Mouse (Mus musculus): ENCODE results near the gene Gm11213.

Gene Gm11213

GRCm38 (mm10) chr4:63604945-63605344, at the start of gene Gm11213:
TSS of gene Gm11213 (minus strand) at chr4:63605261.
- no peak for DNase-seq (ENCODE audit: low read depth, low spot score)

- no peak for DNase-seq (ENCODE audit: low read depth, low spot score)
Observed at GRCm38 (mm10) chr4:63654381-63654780, 49.3 kb upstream of the Gm11213 start.

GRCm38 (mm10) chr4:63643956-63644726, 39.1 kb upstream of the Gm11213 start:
- no peak for DNase-seq (ENCODE audit: low read depth, low spot score)

- DNase-seq (ENCODE audit: low read depth, low spot score) = no peak
Observed at GRCm38 (mm10) chr4:63639842-63640241, 34.8 kb upstream of the Gm11213 start.

- DNase-seq (ENCODE audit: low read depth, low spot score) = no peak
Observed at GRCm38 (mm10) chr4:63638603-63639002, 33.5 kb upstream of the Gm11213 start.

- DNase-seq (ENCODE audit: low read depth, low spot score) = no peak
Observed at GRCm38 (mm10) chr4:63633181-63633580, 28.1 kb upstream of the Gm11213 start.

- no peak for DNase-seq (ENCODE audit: low read depth, low spot score)
Observed at GRCm38 (mm10) chr4:63627111-63627510, 22.1 kb upstream of the Gm11213 start.

- DNase-seq (ENCODE audit: low read depth, low spot score) = no peak
Observed at GRCm38 (mm10) chr4:63625563-63626080, 20.6 kb upstream of the Gm11213 start.

GRCm38 (mm10) chr4:63622378-63622835, 17.3 kb upstream of the Gm11213 start, which contains the start of gene Tex48:
TSS of gene Tex48 (minus strand) at chr4:63622428.
- DNase-seq (ENCODE audit: low read depth, low spot score) = no peak

- DNase-seq (ENCODE audit: low read depth, low spot score) = no peak
Observed at GRCm38 (mm10) chr4:63621861-63622260, 16.8 kb upstream of the Gm11213 start.

- DNase-seq (ENCODE audit: low read depth, low spot score) = no peak
Observed at GRCm38 (mm10) chr4:63608391-63608790, 3.3 kb upstream of the Gm11213 start.

GRCm38 (mm10) chr4:63605968-63606367, 907 bp upstream of the Gm11213 start:
- DNase-seq (ENCODE audit: low read depth, low spot score) = no peak

- no peak for DNase-seq (ENCODE audit: low read depth, low spot score)
Observed at GRCm38 (mm10) chr4:63605545-63605944, 484 bp upstream of the Gm11213 start.

GRCm38 (mm10) chr4:63601263-63601662, 3.8 kb downstream of the Gm11213 start:
- no peak for DNase-seq (ENCODE audit: low read depth, low spot score)

GRCm38 (mm10) chr4:63600786-63601185, 4.3 kb downstream of the Gm11213 start:
- DNase-seq (ENCODE audit: low read depth, low spot score) = no peak

GRCm38 (mm10) chr4:63596010-63596409, 9.1 kb downstream of the Gm11213 start:
- no peak for DNase-seq (ENCODE audit: low read depth, low spot score)

GRCm38 (mm10) chr4:63595259-63595658, 9.8 kb downstream of the Gm11213 start:
- no peak for DNase-seq (ENCODE audit: low read depth, low spot score)

GRCm38 (mm10) chr4:63594459-63595110, 10.5 kb downstream of the Gm11213 start:
- DNase-seq (ENCODE audit: low read depth, low spot score) = no peak

- no peak for DNase-seq (ENCODE audit: low read depth, low spot score)
Observed at GRCm38 (mm10) chr4:63590538-63590937, 14.5 kb downstream of the Gm11213 start.

GRCm38 (mm10) chr4:63589987-63590386, 15.1 kb downstream of the Gm11213 start:
- DNase-seq (ENCODE audit: low read depth, low spot score) = no peak

GRCm38 (mm10) chr4:63586240-63586639, 18.8 kb downstream of the Gm11213 start:
- DNase-seq (ENCODE audit: low read depth, low spot score) = no peak

- DNase-seq (ENCODE audit: low read depth, low spot score) = no peak
Observed at GRCm38 (mm10) chr4:63585216-63585615, 19.8 kb downstream of the Gm11213 start.

- no peak for DNase-seq (ENCODE audit: low read depth, low spot score)
Observed at GRCm38 (mm10) chr4:63582580-63582979, 22.5 kb downstream of the Gm11213 start.

All from brain, embryonic 18.5 days (tissue).